Mouse (Mus musculus) hindbrain, embryonic 11.5 days (tissue): ENCODE results near the gene Mybph. TPM values are rescaled to one million over a fixed set of nuclear protein-coding genes. Genes with fewer than 3 reads are reported as not detected.
"Not testable (repeated sequence)": the region's sequence is repeated elsewhere in the genome, so short reads cannot be mapped to it uniquely, and the experiment has no call there.

ENCODE experiments used
- ATAC-seq: fragments of 200-750 bp; cut with Nextera tagmentation; 2 replicates; pipeline ENCODE4 v1.8.0; 2017; ENCODE audit warnings: mild to moderate bottlenecking, moderate TSS enrichment, moderate library complexity; ENCODE audit not compliant: low FRiP score
- DNase-seq: peaks from one replicate; pipeline ENCODE4 v3.0.0-alpha.2; 2015; ENCODE audit warnings: low spot score
- H3K27ac ChIP-seq: fragments of 300-500 bp; sonication (generic); 2 replicates; pipeline ENCODE4 v1.5.1; 2014; ENCODE audit warnings: mild to moderate bottlenecking, low read depth, low read length
- H3K27me3 ChIP-seq: fragments of 300-500 bp; sonication (generic); 2 replicates; pipeline ENCODE4 v1.6.1; 2014; ENCODE audit warnings: mild to moderate bottlenecking, low read length, moderate library complexity, mixed read lengths; ENCODE audit not compliant: control insufficient read depth, insufficient read depth
- H3K36me3 ChIP-seq: fragments of 300-500 bp; sonication (generic); 2 replicates; pipeline ENCODE4 v1.6.1; 2014; ENCODE audit warnings: mild to moderate bottlenecking, low read length, moderate library complexity, mixed read lengths; ENCODE audit not compliant: control insufficient read depth, insufficient read depth
- H3K4me1 ChIP-seq: fragments of 300-500 bp; sonication (generic); replicated peaks from 2 replicates; pipeline ENCODE4 v1.6.1; 2014; ENCODE audit warnings: low read length, mixed read lengths; ENCODE audit not compliant: control insufficient read depth, insufficient read depth
- H3K4me2 ChIP-seq: fragments of 300-500 bp; sonication (generic); replicated peaks from 2 replicates; pipeline ENCODE4 v1.6.1; 2014; ENCODE audit warnings: mild to moderate bottlenecking, low read depth, low read length
- H3K4me3 ChIP-seq: fragments of 300-500 bp; sonication (generic); 2 replicates; pipeline ENCODE4 v1.5.1; 2014; ENCODE audit warnings: low read depth, low read length
- H3K9ac ChIP-seq: fragments of 300-500 bp; sonication (generic); 2 replicates; pipeline ENCODE4 v1.6.1; 2014; ENCODE audit warnings: low read depth, low read length
- H3K9me3 ChIP-seq: fragments of 300-500 bp; sonication (generic); 2 replicates; pipeline ENCODE4 v1.6.1; 2016; ENCODE audit warnings: low read length; ENCODE audit not compliant: control insufficient read depth
- WGBS: fragments of 180-500 bp; shearing (Covaris S2); extraction: QIAGEN DNeasy Blood & Tissue Kit; methylation state at CpG from one replicate; pipeline ENCODE4 v1.1.7; 2014; 5-methylcytosine and 5-hydroxymethylcytosine counted together
- polyA plus RNA-seq: library from polyadenylated mRNA; unstranded; fragments of >200 nt; fragmentation: Nextera tagmentation; extraction: Ambion mirVana; gene quantifications from 2 replicates; pipeline ENCODE4 v1.2.1, GENCODE M21; 2014

Gene Mybph
- polyA plus RNA-seq, 1 experiment from 2014 or later, result 1.4 TPM

- 84% methylated on average over 9 of the region's 9 CpGs for WGBS
- H3K27me3 ChIP-seq, result peaks cover 8% of the 10 kb centered on the region
These were observed 47.5 kb downstream of the Mybph start for GRCm38 (mm10) chr1:134240701-134241100.

DNA sequence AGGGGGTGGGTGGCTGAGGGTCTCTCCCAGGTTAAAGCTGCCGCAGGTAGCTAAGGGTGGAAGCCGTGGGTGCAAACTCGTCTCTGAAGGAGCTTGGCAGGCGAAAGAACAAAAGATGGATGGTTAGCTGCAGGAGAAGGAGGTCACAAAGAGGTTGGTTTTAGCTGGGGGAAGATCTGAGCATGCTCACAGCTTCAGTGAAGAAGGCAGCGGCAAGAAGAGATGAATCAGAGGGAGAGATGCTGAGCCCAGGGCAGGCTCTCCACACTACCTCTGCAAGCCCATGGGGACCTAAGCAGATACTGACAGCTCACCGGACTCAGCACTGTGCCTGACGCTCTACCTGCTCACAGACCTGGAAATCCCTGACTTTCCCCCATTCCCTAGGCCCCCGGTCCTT, 48.0 kb downstream of the Mybph start:
- ATAC-seq (no peak), DNase-seq (no peak)
- Histone ChIP-seq H3K9me3 (no peaks in the 10 kb centered on the region), H3K27ac (no peak overlapping the region), H3K9ac (no peak overlapping the region), H3K4me2 (no peak overlapping the region), H3K27me3 (peaks cover 2% of the 10 kb centered on the region; the same call in 1 of the 2 replicates), H3K4me3 (no peak overlapping the region), H3K36me3 (no peaks in the 10 kb centered on the region), H3K4me1 (no peaks in the 10 kb centered on the region)
- WGBS, result 75% methylated on average over 8 of the region's 8 CpGs

More at GRCm38 (mm10) chr1:134240701-134241100, 47.5 kb downstream of the Mybph start:
- H3K4me3 ChIP-seq, result no peak overlapping the region
- H3K36me3 ChIP-seq, result no peaks in the 10 kb centered on the region
- ATAC-seq (no peak), DNase-seq (no peak)
- no peaks in the 10 kb centered on the region; the same call in 1 of the 2 replicates for H3K4me1 ChIP-seq
- no peak overlapping the region for H3K4me2 ChIP-seq
- no peaks in the 10 kb centered on the region for H3K9me3 ChIP-seq
- H3K27ac ChIP-seq, result no peak overlapping the region
- H3K9ac ChIP-seq, result no peak overlapping the region

DNA sequence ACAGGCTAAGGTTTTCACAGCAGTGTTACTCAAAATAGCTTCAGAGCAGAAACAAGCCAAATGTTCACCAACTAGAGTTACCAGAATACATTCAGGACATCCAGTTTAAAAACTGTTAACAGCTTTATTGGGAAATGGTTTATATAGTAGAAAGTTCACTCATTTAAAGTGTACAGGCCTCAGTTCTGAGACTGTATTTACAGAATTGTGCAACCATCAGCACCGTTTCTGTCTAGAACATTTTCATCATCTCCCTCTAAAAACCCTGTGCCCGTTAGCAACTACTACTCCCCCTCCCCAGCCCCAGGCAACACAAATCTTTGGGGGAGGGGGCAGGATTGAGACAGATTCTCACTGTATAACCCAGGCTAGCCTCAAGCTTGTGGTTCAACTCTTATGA, 49.0 kb downstream of the Mybph start:
- Histone ChIP-seq H3K27me3 (no peaks in the 10 kb centered on the region), H3K4me1 (no peaks in the 10 kb centered on the region), H3K27ac (no peak overlapping the region), H3K9me3 (no peaks in the 10 kb centered on the region), H3K36me3 (no peaks in the 10 kb centered on the region), H3K4me3 (no peak overlapping the region), H3K9ac (no peak overlapping the region), H3K4me2 (no peak overlapping the region)
- DNase-seq (no peak), ATAC-seq (no peak)
- 80% methylated on average over 2 of the region's 2 CpGs for WGBS

DNA sequence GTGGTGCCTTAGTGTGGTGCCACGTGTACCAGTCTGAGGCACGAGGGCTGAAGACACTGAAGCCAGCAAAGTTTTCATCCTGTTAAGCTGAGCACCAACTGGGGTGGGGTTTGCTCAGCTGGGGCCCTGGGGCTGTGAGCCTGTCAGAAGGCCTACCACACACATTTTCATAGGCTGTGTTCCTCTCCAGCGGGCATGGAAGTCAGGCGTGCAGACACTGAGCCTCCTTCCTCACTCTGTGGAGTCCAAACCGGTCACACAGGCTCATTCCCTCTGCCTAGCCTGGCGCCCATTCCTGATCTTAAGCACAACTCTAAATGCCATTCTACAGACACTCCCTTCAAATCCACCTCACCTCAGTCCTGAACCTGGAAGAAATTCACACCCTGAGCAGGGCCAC, 50.3 kb downstream of the Mybph start:
- Histone ChIP-seq H3K4me1 (no peaks in the 10 kb centered on the region), H3K36me3 (no peaks in the 10 kb centered on the region), H3K4me3 (no peak overlapping the region), H3K27ac (no peak overlapping the region), H3K27me3 (no peaks in the 10 kb centered on the region), H3K9me3 (no peaks in the 10 kb centered on the region), H3K9ac (no peak overlapping the region; the same call in 1 of the 2 replicates), H3K4me2 (no peak overlapping the region)
- ATAC-seq, result no peak
- WGBS, result 67% methylated on average over 6 of the region's 6 CpGs
- no peak for DNase-seq

DNA sequence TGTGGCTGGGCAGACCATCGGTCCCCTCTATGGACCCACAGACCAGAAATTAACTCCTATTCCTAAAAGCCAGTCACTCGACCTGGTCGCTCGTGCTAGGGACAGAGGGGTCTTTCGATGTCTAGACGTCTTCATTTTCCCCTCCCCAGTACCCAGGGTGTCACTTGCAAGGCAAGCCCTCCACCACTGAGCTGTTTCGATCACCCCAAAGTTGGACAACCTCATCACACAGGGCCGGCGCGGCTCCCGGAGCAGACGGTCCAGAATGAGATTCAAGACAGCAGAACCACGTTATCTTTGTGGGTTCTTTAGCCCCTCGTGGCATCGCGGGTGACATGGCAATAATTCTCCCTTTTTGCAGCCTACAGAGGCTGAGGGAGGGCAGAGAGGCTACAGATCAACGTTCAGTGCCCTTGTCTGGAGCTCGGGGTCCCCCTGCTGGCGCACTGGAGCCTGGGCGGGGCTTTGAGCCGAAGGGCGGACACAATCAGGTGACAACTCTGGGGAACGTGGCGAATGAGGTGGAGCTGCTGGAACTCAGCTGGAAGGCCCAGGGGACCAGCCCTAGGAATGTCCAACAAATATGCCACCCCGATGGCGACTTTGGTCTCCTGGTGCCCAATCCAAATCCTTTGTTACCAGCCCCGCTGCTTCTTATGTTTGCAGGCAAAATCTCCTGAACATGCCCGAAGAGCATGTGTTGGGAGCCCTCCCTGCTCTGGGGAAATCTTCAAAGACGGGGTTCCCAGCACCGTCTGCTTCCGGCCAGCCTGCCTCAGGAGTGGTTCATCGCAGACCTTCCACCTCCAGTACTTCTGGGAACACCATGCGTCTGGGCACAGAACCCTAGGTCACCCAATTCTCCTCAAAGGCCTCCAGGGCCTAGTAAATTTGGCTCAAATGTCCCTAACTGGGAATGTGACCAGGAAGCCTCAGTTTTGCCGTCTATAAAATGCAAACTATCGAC, 51.0 kb downstream of the Mybph start:
- H3K4me3 ChIP-seq, result no peak overlapping the region
- peak; percentile 89 for DNase-seq
- no peaks in the 10 kb centered on the region for H3K36me3 ChIP-seq
- no peak overlapping the region for H3K27ac ChIP-seq
- H3K4me2 ChIP-seq, result peak overlapping the region; percentile 25
- no peak overlapping the region; the same call in none of the 2 replicates for H3K9ac ChIP-seq
- WGBS, result 23% methylated on average over 35 of the region's 35 CpGs
- no peaks in the 10 kb centered on the region for H3K9me3 ChIP-seq
- peak; percentile 68 for ATAC-seq
- no peaks in the 10 kb centered on the region for H3K27me3 ChIP-seq
- H3K4me1 ChIP-seq, result no peaks in the 10 kb centered on the region

DNA sequence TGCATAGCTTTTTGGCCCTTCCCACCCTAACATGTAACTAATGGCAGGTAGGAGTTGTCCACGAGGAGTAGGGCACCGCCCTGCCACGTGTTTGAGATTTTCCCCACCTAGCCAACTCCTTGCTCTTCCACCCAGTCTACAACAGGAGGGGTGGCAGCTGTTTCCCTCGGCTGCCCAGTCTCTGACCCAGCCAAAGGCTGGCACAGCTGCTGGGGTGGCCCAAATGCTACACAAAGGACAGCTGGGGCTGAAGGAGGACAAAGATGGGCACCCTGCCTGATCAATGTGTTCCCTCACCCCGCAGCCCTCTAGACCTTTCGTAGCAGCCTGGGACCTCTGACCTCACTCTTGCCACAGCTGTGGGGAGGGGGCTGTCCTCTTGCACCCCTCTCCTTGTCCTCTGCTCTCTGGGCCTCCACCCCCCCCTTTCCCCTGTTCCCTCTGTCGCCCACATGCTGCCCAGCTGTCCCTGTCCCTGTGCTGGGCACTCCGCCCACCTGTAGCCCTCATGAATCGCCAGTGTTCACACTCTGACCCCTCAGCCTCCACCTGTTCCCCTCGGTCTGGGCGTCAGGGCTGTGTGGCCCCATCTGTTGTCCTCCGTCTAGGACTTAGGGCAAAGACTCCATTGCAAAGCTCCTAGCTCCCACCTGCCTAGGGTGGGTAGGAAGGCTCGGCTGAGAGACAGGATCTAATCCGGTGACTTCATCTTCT, 51.9 kb downstream of the Mybph start:
- Histone ChIP-seq H3K4me3 (no peak overlapping the region), H3K36me3 (no peaks in the 10 kb centered on the region), H3K4me1 (no peaks in the 10 kb centered on the region), H3K9me3 (no peaks in the 10 kb centered on the region), H3K9ac (no peak overlapping the region), H3K27ac (no peak overlapping the region), H3K4me2 (no peak overlapping the region), H3K27me3 (no peaks in the 10 kb centered on the region)
- DNase-seq, result no peak
- 75% methylated on average over 14 of the region's 14 CpGs for WGBS
- ATAC-seq, result no peak

DNA sequence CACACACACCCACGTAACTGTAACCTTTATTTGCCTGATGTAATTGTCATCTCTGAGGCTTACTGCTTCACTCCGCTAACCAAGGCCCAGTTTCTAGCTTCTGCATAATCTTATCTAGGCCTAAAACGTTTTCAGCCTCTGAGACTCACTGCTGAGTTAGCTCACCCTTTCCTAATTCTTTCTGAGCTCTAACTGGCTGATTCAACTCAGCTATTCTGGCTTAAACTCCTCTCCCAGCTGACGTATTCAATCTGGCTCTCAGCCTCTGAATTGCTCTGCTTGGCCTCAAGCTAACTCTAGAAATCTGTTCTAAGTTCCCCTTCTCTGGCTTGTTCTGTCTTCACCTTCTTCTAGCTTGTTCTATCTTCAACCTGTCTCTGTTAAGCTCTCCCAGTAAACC, 53.3 kb downstream of the Mybph start:
- WGBS, result 60% methylated on average over 4 of the region's 4 CpGs
- Histone ChIP-seq H3K27ac (no peak overlapping the region), H3K4me3 (no peak overlapping the region), H3K4me2 (no peak overlapping the region), H3K9me3 (no peaks in the 10 kb centered on the region), H3K36me3 (no peaks in the 10 kb centered on the region), H3K9ac (no peak overlapping the region), H3K4me1 (no peaks in the 10 kb centered on the region), H3K27me3 (no peaks in the 10 kb centered on the region)
- no peak for DNase-seq
- no peak for ATAC-seq

DNA sequence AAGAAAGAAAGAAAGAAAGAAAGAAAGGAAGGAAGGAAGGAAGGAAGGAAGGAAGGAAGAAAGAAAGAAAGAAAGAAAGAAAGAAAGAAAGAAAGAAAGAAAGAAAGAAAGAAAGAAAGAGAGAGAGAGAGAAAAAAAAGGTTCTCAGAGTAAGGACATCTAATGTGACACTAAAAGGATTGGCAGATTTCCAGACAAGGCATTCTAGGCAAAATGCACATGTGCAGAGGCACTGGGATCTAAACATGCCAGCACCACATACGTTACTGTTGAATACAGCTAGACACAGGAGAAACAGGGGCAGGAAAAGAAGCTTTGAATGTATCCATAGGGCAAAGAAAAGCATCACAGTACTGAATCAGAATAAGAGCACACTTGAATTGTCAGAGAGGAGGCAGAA, 56.4 kb downstream of the Mybph start:
- 81% methylated on average over 1 of the region's 1 CpGs for WGBS
- ATAC-seq, H3K27ac ChIP-seq, H3K9me3 ChIP-seq, DNase-seq, H3K4me3 ChIP-seq, H3K4me2 ChIP-seq, H3K27me3 ChIP-seq, H3K36me3 ChIP-seq, H3K4me1 ChIP-seq, H3K9ac ChIP-seq: not testable (repeated sequence)
